Comparison of ENCODE assay signal across 25 mouse cellular contexts in the genomic region with DNA sequence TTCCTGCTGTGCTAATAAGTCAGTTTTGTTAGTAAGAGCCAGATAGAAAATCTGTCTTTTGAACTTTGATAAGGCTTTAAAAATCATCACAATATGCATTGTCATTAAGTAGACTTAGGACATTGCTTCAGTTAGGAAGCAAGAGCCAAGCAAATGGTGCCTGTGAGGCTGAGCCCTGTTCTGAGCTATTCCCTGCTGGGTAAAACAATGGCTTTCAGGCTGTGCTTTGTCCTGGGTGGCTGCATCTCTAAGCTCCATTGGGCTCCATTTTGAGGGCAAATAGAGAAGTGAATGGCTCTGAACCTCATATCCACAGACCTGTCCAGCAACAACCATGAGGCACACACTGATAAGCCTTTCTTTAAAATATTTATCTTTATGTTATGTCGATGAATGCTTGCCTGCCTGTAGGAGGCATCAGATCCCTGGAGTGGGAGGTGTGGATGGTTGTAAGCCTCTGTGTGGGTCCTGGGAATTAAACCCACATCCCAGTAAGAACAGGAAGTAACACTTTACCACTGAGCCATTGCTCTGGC. TPM values are rescaled to one million over a fixed set of nuclear protein-coding genes. Genes with fewer than 3 reads are reported as not detected.
DNase-seq lines count a peak whose midpoint lies in the region; ATAC-seq and TF ChIP-seq lines count a peak whose summit lies in the region.
"Had no signal": no experiment of that assay in that cellular context is flagged by ENCODE, and none has a peak within 500 bp of the region (broad histone marks: within the 10 kb centered on the region; RNA-seq: fewer than 3 reads in every experiment).

No protein-coding gene starts in this region.

- TF ChIP-seq EP300 in liver, postnatal 0 days (IDR thresholded peaks at IDR 0.05; ENCODE audit: low read depth) = peak; percentile 47; the same call in 1 of the 2 replicates

- no peak for ATAC-seq in liver, embryonic 11.5 days (replicated peaks; ENCODE audit: low FRiP score)
- no peak for ATAC-seq in liver, postnatal 0 days
- ATAC-seq: forebrain, embryonic 13.5 days; inflammation-experienced regulatory T-cells, adult 6 months; midbrain, embryonic 16.5 days had no signal

- no peak overlapping the region for H3K4me3 ChIP-seq in liver, embryonic 11.5 days (ENCODE audit: low read depth, low read length)
- H3K4me3 ChIP-seq in liver, postnatal 0 days (ENCODE audit: low read depth, low read length) = no peak overlapping the region
- H3K4me3 ChIP-seq: forebrain, embryonic 13.5 days; gastrocnemius, adult 2 months; limb, embryonic 15.5 days; myocyte; neural tube, embryonic 13.5 days had no signal

- no peaks in the 10 kb centered on the region for H3K9me3 ChIP-seq in liver, embryonic 11.5 days (ENCODE audit: control insufficient read depth, low read length)
- H3K9me3 ChIP-seq in liver, postnatal 0 days (ENCODE audit: low read length) = no peaks in the 10 kb centered on the region
- H3K9me3 ChIP-seq: forebrain, embryonic 13.5 days; limb, embryonic 15.5 days; neural tube, embryonic 13.5 days had no signal

- peaks cover 17% of the 10 kb centered on the region for H3K4me1 ChIP-seq in liver, embryonic 11.5 days (replicated peaks; ENCODE audit: control insufficient read depth, insufficient read depth, low read length)
- H3K4me1 ChIP-seq in liver, postnatal 0 days (ENCODE audit: insufficient read depth) = peaks cover 21% of the 10 kb centered on the region; the same call in 1 of the 2 replicates

- no peaks in the 10 kb centered on the region for H3K27me3 ChIP-seq in liver, embryonic 11.5 days (replicated peaks; ENCODE audit: control insufficient read depth, insufficient read depth, low read length)
- no peaks in the 10 kb centered on the region for H3K27me3 ChIP-seq in liver, postnatal 0 days (ENCODE audit: insufficient read depth, low read length)
- H3K27me3 ChIP-seq: CH12.LX; neural tube, embryonic 13.5 days had no signal

- WGBS in liver, embryonic 11.5 days = 14% methylated on average over 1 of the region's 1 CpGs
- WGBS in liver, postnatal 0 days (ENCODE audit: insufficient replicate concordance) = 39% methylated on average over 1 of the region's 1 CpGs

- H3K4me2 ChIP-seq in liver, embryonic 11.5 days = no peak overlapping the region
- no peak overlapping the region for H3K4me2 ChIP-seq in liver, postnatal 0 days (ENCODE audit: low read depth, low read length)
- H3K4me2 ChIP-seq: forebrain, embryonic 13.5 days; hindbrain, embryonic 14.5 days; limb, embryonic 15.5 days; neural tube, embryonic 13.5 days had no signal

- DNase-seq in ES-CJ7 (ENCODE audit: low read depth, low spot score) = peak; percentile 64
- peak; percentile 60 for DNase-seq in MEL-GATA-1-ER (ENCODE audit: extremely low read depth, low read depth)
- no peak for DNase-seq in liver, embryonic 11.5 days (ENCODE audit: low spot score)
- no peak for DNase-seq in liver, postnatal 0 days
- no peak for DNase-seq in ovary, postnatal 14 days (ENCODE audit: low spot score)
- no peak for DNase-seq in right cerebral cortex, postnatal 25 days
- DNase-seq in adrenal gland, adult (ENCODE audit: inconsistent age in 2 of 2, low spot score in 1 of 2) = no peak
- DNase-seq: B cell, adult 2 months; cerebellum, adult 2 months; cerebellum, postnatal 25 days; embryo, embryonic 11 days; gastrocnemius, adult 2 months; heart, postnatal 4 days; kidney, adult 9 months; kidney, postnatal 14 days; left cerebral cortex, postnatal 4 days had no signal

- H3K36me3 ChIP-seq in liver, embryonic 11.5 days (ENCODE audit: control insufficient read depth, insufficient read depth, low read length) = no peaks in the 10 kb centered on the region
- no peaks in the 10 kb centered on the region for H3K36me3 ChIP-seq in liver, postnatal 0 days (replicated peaks; ENCODE audit: insufficient read depth, low read length)
- H3K36me3 ChIP-seq: limb, embryonic 15.5 days; neural tube, embryonic 13.5 days had no signal

- peak overlapping the region; percentile 41; the same call in 1 of the 2 replicates for H3K27ac ChIP-seq in liver, embryonic 11.5 days (ENCODE audit: low read depth, low read length)
- H3K27ac ChIP-seq in liver, postnatal 0 days (ENCODE audit: low read depth) = peak overlapping the region; percentile 42; the same call in 1 of the 2 replicates
- H3K27ac ChIP-seq: forebrain, embryonic 13.5 days; gastrocnemius, adult 2 months; hindbrain, embryonic 14.5 days; limb, embryonic 15.5 days; neural tube, embryonic 13.5 days; stomach, postnatal 0 days had no signal

- H3K9ac ChIP-seq in liver, embryonic 11.5 days (ENCODE audit: low read depth, low read length) = no peak overlapping the region
- no peak overlapping the region for H3K9ac ChIP-seq in liver, postnatal 0 days (replicated peaks)
- H3K9ac ChIP-seq: forebrain, embryonic 13.5 days; hindbrain, embryonic 14.5 days; limb, embryonic 15.5 days; neural tube, embryonic 13.5 days had no signal

- 0 out of 2 replicates have a peak, but pooled peaks have one; percentile 21 for TF ChIP-seq CTCF in liver, postnatal 0 days (IDR thresholded peaks at IDR 0.05; ENCODE audit: low read depth)

RNA-seq across cellular contexts. Expression of a gene that starts 3.7 kb away (rescaled TPM):
- polyA plus RNA-seq in liver, embryonic 11.5 days (2014; fragmentation: Nextera tagmentation; extraction: Ambion mirVana) = 18.9 and 19.8 TPM in 2 replicates
- polyA plus RNA-seq in liver, postnatal 0 days (2015; fragmentation: Nextera tagmentation; extraction: Ambion mirVana) = 51.0 and 55.0 TPM in 2 replicates

RNA-seq across cellular contexts. Expression of a gene that starts 45.4 kb away (rescaled TPM):
- polyA plus RNA-seq in liver, embryonic 11.5 days (2014; fragmentation: Nextera tagmentation; extraction: Ambion mirVana) = 187 and 208 TPM in 2 replicates
- polyA plus RNA-seq in liver, postnatal 0 days (2015; fragmentation: Nextera tagmentation; extraction: Ambion mirVana) = 40.2 and 42.0 TPM in 2 replicates

RNA-seq across cellular contexts. Expression of a gene that starts 46.5 kb away (rescaled TPM):
- 15.2 and 15.4 TPM in 2 replicates for polyA plus RNA-seq in liver, embryonic 11.5 days (2014; fragmentation: Nextera tagmentation; extraction: Ambion mirVana)
- polyA plus RNA-seq in liver, postnatal 0 days (2015; fragmentation: Nextera tagmentation; extraction: Ambion mirVana) = 8.1 and 9.6 TPM in 2 replicates

Comparison
In these comparisons a context has a peak if more than half of its experiments do, and no peak if none do; other contexts are left out.
1. DNase-seq: peak in ES-CJ7 (single experiment) and MEL-GATA-1-ER (single experiment); none in liver, embryonic 11.5 days (single experiment), liver, postnatal 0 days (single experiment), ovary, postnatal 14 days (single experiment), right cerebral cortex, postnatal 25 days (single experiment) and adrenal gland, adult (0 of 2).